Mouse (Mus musculus): Measurements from ENCODE around the gene Hoxb8. TPM values are rescaled to one million over a fixed set of nuclear protein-coding genes. Genes with fewer than 3 reads are reported as not detected.

Hoxb8 gene
- polyA plus RNA-seq, 1 experiment from 2014 or later = not detected

- H3K4me2 ChIP-seq (ENCODE audit: low read length) = no peak overlapping the region
- 2% methylated on average over 14 of the region's 14 CpGs for WGBS
- no peaks in the 10 kb centered on the region for H3K4me1 ChIP-seq (ENCODE audit: control insufficient read depth, insufficient read depth, low read length)
- H3K27me3 ChIP-seq (ENCODE audit: control insufficient read depth, insufficient read depth, low read length) = peaks cover 100% of the 10 kb centered on the region
- no peak overlapping the region for H3K9ac ChIP-seq (replicated peaks; ENCODE audit: low read length)
- DNase-seq = no peak
- no peak overlapping the region for H3K4me3 ChIP-seq (replicated peaks; ENCODE audit: low read depth, low read length)
- no peaks in the 10 kb centered on the region for H3K36me3 ChIP-seq (ENCODE audit: control insufficient read depth, insufficient read depth, low read length)
- H3K27ac ChIP-seq (replicated peaks; ENCODE audit: low read depth, low read length) = no peak overlapping the region
- H3K9me3 ChIP-seq (ENCODE audit: control insufficient read depth, low read length) = no peaks in the 10 kb centered on the region
- ATAC-seq (ENCODE audit: low FRiP score, low TSS enrichment) = no peak
These were observed 25.7 kb upstream of the Hoxb8 start for GRCm38 (mm10) chr11:96255996-96256445.

DNA sequence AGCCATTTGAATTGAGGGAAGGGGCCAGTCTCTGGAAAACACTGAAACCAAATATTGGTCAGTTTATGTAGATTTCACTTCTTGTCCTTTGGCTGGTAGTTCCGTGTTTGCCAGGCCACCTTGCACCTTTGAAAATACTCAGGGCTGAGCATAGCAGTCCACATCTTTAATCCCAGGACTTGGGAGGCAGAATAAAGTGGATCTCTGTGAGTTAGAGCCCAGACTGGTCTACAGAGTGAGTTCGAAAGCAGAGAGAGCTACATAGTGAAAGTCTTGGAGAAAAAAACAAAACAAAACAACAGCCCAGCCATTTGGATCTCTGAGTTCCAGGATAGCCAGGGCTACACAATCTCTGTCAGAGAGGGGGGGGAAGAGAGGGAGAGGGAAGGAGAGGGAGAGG lies 24.6 kb upstream of the Hoxb8 start:
- Histone ChIP-seq H3K27me3 (ENCODE audit: control insufficient read depth, insufficient read depth, low read length) (peaks cover 100% of the 10 kb centered on the region), H3K4me2 (ENCODE audit: low read length) (no peak overlapping the region), H3K9me3 (ENCODE audit: control insufficient read depth, low read length) (no peaks in the 10 kb centered on the region), H3K27ac (replicated peaks; ENCODE audit: low read depth, low read length) (no peak overlapping the region), H3K36me3 (ENCODE audit: control insufficient read depth, insufficient read depth, low read length) (no peaks in the 10 kb centered on the region), H3K4me3 (replicated peaks; ENCODE audit: low read depth, low read length) (no peak overlapping the region), H3K4me1 (ENCODE audit: control insufficient read depth, insufficient read depth, low read length) (no peaks in the 10 kb centered on the region), H3K9ac (replicated peaks; ENCODE audit: low read length) (no peak overlapping the region)
- ATAC-seq (ENCODE audit: low FRiP score, low TSS enrichment) = no peak
- 14% methylated on average over 2 of the region's 2 CpGs for WGBS
- no peak for DNase-seq

- DNase-seq (no peak), ATAC-seq (ENCODE audit: low FRiP score, low TSS enrichment) (no peak)
- peaks cover 100% of the 10 kb centered on the region for H3K27me3 ChIP-seq (ENCODE audit: control insufficient read depth, insufficient read depth, low read length)
- H3K36me3 ChIP-seq (ENCODE audit: control insufficient read depth, insufficient read depth, low read length) = no peaks in the 10 kb centered on the region
- H3K27ac ChIP-seq (replicated peaks; ENCODE audit: low read depth, low read length) = no peak overlapping the region
- no peaks in the 10 kb centered on the region for H3K4me1 ChIP-seq (ENCODE audit: control insufficient read depth, insufficient read depth, low read length)
- no peak overlapping the region for H3K4me2 ChIP-seq (ENCODE audit: low read length)
- H3K9ac ChIP-seq (replicated peaks; ENCODE audit: low read length) = no peak overlapping the region
- no peak overlapping the region for H3K4me3 ChIP-seq (replicated peaks; ENCODE audit: low read depth, low read length)
- 3% methylated on average over 2 of the region's 2 CpGs for WGBS
- H3K9me3 ChIP-seq (ENCODE audit: control insufficient read depth, low read length) = no peaks in the 10 kb centered on the region
These were observed 22.7 kb upstream of the Hoxb8 start for GRCm38 (mm10) chr11:96259038-96259437.

DNA sequence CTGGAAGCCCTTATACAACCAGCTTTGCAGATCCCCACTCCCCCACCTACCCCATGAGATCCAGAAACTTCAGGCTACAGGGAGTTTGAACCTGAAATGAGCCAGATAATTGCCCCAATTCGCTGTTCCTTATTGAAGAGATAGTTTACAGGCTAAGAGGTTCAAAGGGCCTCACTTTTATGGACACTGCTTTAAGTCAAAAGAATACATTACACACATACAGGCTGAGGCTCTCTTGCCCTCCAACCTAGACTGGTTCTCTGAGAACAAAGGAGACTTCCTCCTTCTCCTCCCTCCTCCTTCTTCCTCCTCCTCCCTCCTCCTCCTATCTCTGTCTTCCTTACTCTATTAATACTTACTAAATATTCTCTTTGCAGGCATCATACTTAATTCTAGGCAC lies 22.2 kb upstream of the Hoxb8 start:
- H3K9ac ChIP-seq (replicated peaks; ENCODE audit: low read length) = no peak overlapping the region
- DNase-seq = no peak
- 9% methylated on average over 1 of the region's 1 CpGs for WGBS
- H3K36me3 ChIP-seq (ENCODE audit: control insufficient read depth, insufficient read depth, low read length) = no peaks in the 10 kb centered on the region
- no peak overlapping the region for H3K4me3 ChIP-seq (replicated peaks; ENCODE audit: low read depth, low read length)
- H3K9me3 ChIP-seq (ENCODE audit: control insufficient read depth, low read length) = no peaks in the 10 kb centered on the region
- peaks cover 100% of the 10 kb centered on the region for H3K27me3 ChIP-seq (ENCODE audit: control insufficient read depth, insufficient read depth, low read length)
- H3K27ac ChIP-seq (replicated peaks; ENCODE audit: low read depth, low read length) = no peak overlapping the region
- H3K4me1 ChIP-seq (ENCODE audit: control insufficient read depth, insufficient read depth, low read length) = no peaks in the 10 kb centered on the region
- ATAC-seq (ENCODE audit: low FRiP score, low TSS enrichment) = no peak
- H3K4me2 ChIP-seq (ENCODE audit: low read length) = no peak overlapping the region

- H3K9ac ChIP-seq (replicated peaks; ENCODE audit: low read length) = no peak overlapping the region
- no peaks in the 10 kb centered on the region for H3K36me3 ChIP-seq (ENCODE audit: control insufficient read depth, insufficient read depth, low read length)
- H3K4me3 ChIP-seq (replicated peaks; ENCODE audit: low read depth, low read length) = no peak overlapping the region
- H3K27me3 ChIP-seq (ENCODE audit: control insufficient read depth, insufficient read depth, low read length) = peaks cover 100% of the 10 kb centered on the region
- H3K27ac ChIP-seq (replicated peaks; ENCODE audit: low read depth, low read length) = no peak overlapping the region
- no peak for ATAC-seq (ENCODE audit: low FRiP score, low TSS enrichment)
- no peak for DNase-seq
- H3K4me2 ChIP-seq (ENCODE audit: low read length) = no peak overlapping the region
- 2% methylated on average over 23 of the region's 23 CpGs for WGBS
- no peaks in the 10 kb centered on the region for H3K4me1 ChIP-seq (ENCODE audit: control insufficient read depth, insufficient read depth, low read length)
- H3K9me3 ChIP-seq (ENCODE audit: control insufficient read depth, low read length) = no peaks in the 10 kb centered on the region
These were observed 21.3 kb upstream of the Hoxb8 start for GRCm38 (mm10) chr11:96260310-96260970.

GRCm38 (mm10) chr11:96261323-96261890 lies 20.3 kb upstream of the Hoxb8 start:
- no peak overlapping the region for H3K27ac ChIP-seq (replicated peaks; ENCODE audit: low read depth, low read length)
- ATAC-seq (ENCODE audit: low FRiP score, low TSS enrichment) (no peak), DNase-seq (peak; percentile 75)
- no peak overlapping the region for H3K9ac ChIP-seq (replicated peaks; ENCODE audit: low read length)
- H3K36me3 ChIP-seq (ENCODE audit: control insufficient read depth, insufficient read depth, low read length) = no peaks in the 10 kb centered on the region
- H3K27me3 ChIP-seq (ENCODE audit: control insufficient read depth, insufficient read depth, low read length) = peaks cover 100% of the 10 kb centered on the region
- no peak overlapping the region for H3K4me2 ChIP-seq (ENCODE audit: low read length)
- H3K4me3 ChIP-seq (replicated peaks; ENCODE audit: low read depth, low read length) = no peak overlapping the region
- no peaks in the 10 kb centered on the region for H3K4me1 ChIP-seq (ENCODE audit: control insufficient read depth, insufficient read depth, low read length)
- no peaks in the 10 kb centered on the region for H3K9me3 ChIP-seq (ENCODE audit: control insufficient read depth, low read length)
- 1% methylated on average over 24 of the region's 24 CpGs for WGBS

DNA sequence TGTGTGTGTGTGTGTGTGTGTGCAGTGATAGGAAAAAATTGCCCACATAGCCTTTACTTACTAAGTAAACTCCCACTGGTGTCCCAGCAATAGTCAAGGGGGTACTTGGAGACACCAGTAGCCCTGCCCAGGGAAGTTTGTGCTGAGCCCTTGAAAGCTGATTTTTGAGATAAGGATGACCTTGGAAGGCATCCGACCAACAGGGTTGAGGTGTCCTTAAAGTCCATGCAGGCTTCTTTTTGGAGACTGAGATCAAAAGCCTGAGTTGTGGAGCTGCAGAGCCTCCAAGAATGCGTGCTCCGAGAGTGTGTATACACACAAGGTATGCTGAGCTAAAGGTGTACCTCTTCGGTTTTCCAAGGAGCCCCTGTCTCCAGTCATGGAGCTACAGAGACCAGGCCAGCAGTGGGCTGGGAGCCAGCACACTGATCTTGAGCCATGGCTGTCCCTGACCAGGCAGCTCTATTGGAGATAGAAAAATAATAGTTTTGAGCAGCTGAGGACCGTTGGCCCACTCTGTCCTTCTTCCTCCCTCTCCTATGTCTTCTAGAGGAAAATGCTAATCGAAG lies 19.4 kb upstream of the Hoxb8 start:
- no peak overlapping the region for H3K4me2 ChIP-seq (ENCODE audit: low read length)
- no peak for ATAC-seq (ENCODE audit: low FRiP score, low TSS enrichment)
- H3K36me3 ChIP-seq (ENCODE audit: control insufficient read depth, insufficient read depth, low read length) = no peaks in the 10 kb centered on the region
- H3K4me1 ChIP-seq (ENCODE audit: control insufficient read depth, insufficient read depth, low read length) = no peaks in the 10 kb centered on the region
- peaks cover 100% of the 10 kb centered on the region for H3K27me3 ChIP-seq (ENCODE audit: control insufficient read depth, insufficient read depth, low read length)
- DNase-seq = peak; percentile 0
- 6% methylated on average over 6 of the region's 6 CpGs for WGBS
- H3K4me3 ChIP-seq (replicated peaks; ENCODE audit: low read depth, low read length) = no peak overlapping the region
- no peak overlapping the region for H3K9ac ChIP-seq (replicated peaks; ENCODE audit: low read length)
- no peaks in the 10 kb centered on the region for H3K9me3 ChIP-seq (ENCODE audit: control insufficient read depth, low read length)
- no peak overlapping the region for H3K27ac ChIP-seq (replicated peaks; ENCODE audit: low read depth, low read length)

- H3K36me3 ChIP-seq (ENCODE audit: control insufficient read depth, insufficient read depth, low read length) = no peaks in the 10 kb centered on the region
- ATAC-seq (ENCODE audit: low FRiP score, low TSS enrichment) = no peak
- no peak overlapping the region for H3K9ac ChIP-seq (replicated peaks; ENCODE audit: low read length)
- no peaks in the 10 kb centered on the region for H3K4me1 ChIP-seq (ENCODE audit: control insufficient read depth, insufficient read depth, low read length)
- H3K27ac ChIP-seq (replicated peaks; ENCODE audit: low read depth, low read length) = no peak overlapping the region
- no peak for DNase-seq
- H3K4me2 ChIP-seq (ENCODE audit: low read length) = no peak overlapping the region
- H3K9me3 ChIP-seq (ENCODE audit: control insufficient read depth, low read length) = no peaks in the 10 kb centered on the region
- peaks cover 99% of the 10 kb centered on the region for H3K27me3 ChIP-seq (ENCODE audit: control insufficient read depth, insufficient read depth, low read length)
- WGBS = 1% methylated on average over 33 of the region's 33 CpGs
- no peak overlapping the region for H3K4me3 ChIP-seq (replicated peaks; ENCODE audit: low read depth, low read length)
These were observed 17.9 kb upstream of the Hoxb8 start for GRCm38 (mm10) chr11:96263636-96264389.
